Mouse (Mus musculus): ENCODE data around the gene Adora2a. TPM values are rescaled to one million over a fixed set of nuclear protein-coding genes. Genes with fewer than 3 reads are reported as not detected.

Gene Adora2a
- total and polyA plus RNA-seq, 3 experiments: 0.04 TPM; not detected in 2

DNA sequence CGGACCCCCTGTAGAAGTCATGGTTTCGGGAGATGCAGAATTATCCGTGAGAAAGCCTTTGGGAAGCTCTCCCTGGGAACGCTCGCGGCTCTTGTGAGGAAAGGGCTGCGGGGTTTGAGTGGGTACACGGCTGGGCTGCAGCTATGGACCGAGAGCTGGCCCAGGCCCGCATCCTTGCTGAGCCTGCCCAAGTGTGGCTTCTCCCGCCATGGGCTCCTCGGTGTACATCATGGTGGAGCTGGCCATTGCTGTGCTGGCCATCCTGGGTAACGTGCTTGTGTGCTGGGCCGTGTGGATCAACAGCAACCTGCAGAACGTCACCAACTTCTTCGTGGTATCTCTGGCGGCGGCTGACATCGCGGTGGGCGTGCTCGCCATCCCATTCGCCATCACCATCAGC is 9.1 kb downstream of the Adora2a start:
- H3K27me3 ChIP-seq (ENCODE audit: control insufficient read depth in 1 of 2, insufficient read depth in 2 of 2, low read length in 2 of 2): no peaks in the 10 kb centered on the region
- no peak for TF ChIP-seq NELFE (IDR thresholded peaks at IDR 0.05; ENCODE audit: low read depth, low read length)
- TF ChIP-seq ELF1 (IDR thresholded peaks at IDR 0.05; ENCODE audit: low read depth, low read length): no peak
- TF ChIP-seq MYC (IDR thresholded peaks at IDR 0.05; ENCODE audit: low read depth, low read length): no peak
- no peak for TF ChIP-seq TBP (IDR thresholded peaks at IDR 0.05; ENCODE audit: low read depth, low read length)
- TF ChIP-seq NRF1 (IDR thresholded peaks at IDR 0.05; ENCODE audit: insufficient read depth, low read depth, low read length, poor library complexity, severe bottlenecking): no peak
- TF ChIP-seq SMC3 (IDR thresholded peaks at IDR 0.05; ENCODE audit: low read depth, low read length): no peak
- TF ChIP-seq CHD1 (IDR thresholded peaks at IDR 0.05; ENCODE audit: low read depth, low read length): no peak
- no peak for TF ChIP-seq BHLHE40 (IDR thresholded peaks at IDR 0.05; ENCODE audit: borderline replicate concordance, low read depth, low read length)
- no peak for TF ChIP-seq MXI1 (IDR thresholded peaks at IDR 0.05; ENCODE audit: low read depth, low read length)
- TF ChIP-seq UBTF (IDR thresholded peaks at IDR 0.05; ENCODE audit: borderline replicate concordance, insufficient read depth, low read depth, low read length): no peak
- TF ChIP-seq RCOR1 (IDR thresholded peaks at IDR 0.05; ENCODE audit: low read depth, low read length): no peak
- TF ChIP-seq MEF2A (IDR thresholded peaks at IDR 0.05; ENCODE audit: extremely low read depth, insufficient replicate concordance, low read depth, low read length, poor library complexity, severe bottlenecking): no peak
- TF ChIP-seq MAFK (IDR thresholded peaks at IDR 0.05; ENCODE audit: borderline replicate concordance, low read depth, low read length): no peak
- no peak for TF ChIP-seq MAZ (IDR thresholded peaks at IDR 0.05; ENCODE audit: low read depth, low read length)
- no peak for TF ChIP-seq KAT2A (conservative IDR thresholded peaks at IDR 0.05; ENCODE audit: low read depth, low read length)
- no peak for TF ChIP-seq CTCF (IDR thresholded peaks at IDR 0.05 in 2 of 3, conservative IDR thresholded peaks at IDR 0.05 in 1 of 3; ENCODE audit: control insufficient read depth in 1 of 3, insufficient read depth in 1 of 3, low read depth in 2 of 3, low read length in 3 of 3, poor library complexity in 1 of 3, severe bottlenecking in 1 of 3)
- TF ChIP-seq HCFC1 (IDR thresholded peaks at IDR 0.05; ENCODE audit: low read depth, low read length): no peak
- no peak for TF ChIP-seq RAD21 (IDR thresholded peaks at IDR 0.05; ENCODE audit: low read depth, low read length)
- no peaks in the 10 kb centered on the region for H3K4me1 ChIP-seq (ENCODE audit: control insufficient read depth in 1 of 2, insufficient read depth in 2 of 2, low read length in 2 of 2)
- H3K9me3 ChIP-seq (replicated peaks; ENCODE audit: insufficient read depth, low read length): no peaks in the 10 kb centered on the region
- H3K9ac ChIP-seq (ENCODE audit: control insufficient read depth, low read depth, low read length, poor library complexity, severe bottlenecking): no peak overlapping the region
- DNase-seq (ENCODE audit: low read depth, low spot score): no peak
- H3K4me3 ChIP-seq (ENCODE audit: control insufficient read depth in 1 of 2, insufficient read depth in 1 of 2, low read depth in 2 of 2, low read length in 2 of 2): no peak overlapping the region
- no peaks in the 10 kb centered on the region for H3K36me3 ChIP-seq (ENCODE audit: control insufficient read depth in 1 of 2, insufficient read depth in 2 of 2, low read length in 2 of 2)
- no peak overlapping the region for H3K27ac ChIP-seq (ENCODE audit: control insufficient read depth, low read depth, low read length)
- H3K79me2 ChIP-seq (ENCODE audit: control insufficient read depth, insufficient read depth, low read length, poor library complexity): no peaks in the 10 kb centered on the region

- Histone ChIP-seq H3K36me3 (ENCODE audit: control insufficient read depth in 1 of 2, insufficient read depth in 2 of 2, low read length in 2 of 2) (no peaks in the 10 kb centered on the region), H3K79me2 (ENCODE audit: control insufficient read depth, insufficient read depth, low read length, poor library complexity) (no peaks in the 10 kb centered on the region), H3K4me3 (ENCODE audit: control insufficient read depth in 1 of 2, insufficient read depth in 1 of 2, low read depth in 2 of 2, low read length in 2 of 2) (no peak overlapping the region), H3K4me1 (ENCODE audit: control insufficient read depth in 1 of 2, insufficient read depth in 2 of 2, low read length in 2 of 2) (no peaks in the 10 kb centered on the region), H3K9ac (ENCODE audit: control insufficient read depth, low read depth, low read length, poor library complexity, severe bottlenecking) (no peak overlapping the region), H3K9me3 (replicated peaks; ENCODE audit: insufficient read depth, low read length) (no peaks in the 10 kb centered on the region), H3K27ac (ENCODE audit: control insufficient read depth, low read depth, low read length) (no peak overlapping the region), H3K27me3 (ENCODE audit: control insufficient read depth in 1 of 2, insufficient read depth in 2 of 2, low read length in 2 of 2) (no peaks in the 10 kb centered on the region)
- peak; percentile 77 for DNase-seq (ENCODE audit: low read depth, low spot score)
- TF ChIP-seq POLR2AphosphoS2 (IDR thresholded peaks at IDR 0.05; ENCODE audit: low read length) (no peak), ZKSCAN1 (IDR thresholded peaks at IDR 0.05; ENCODE audit: low read depth, low read length) (no peak), CHD1 (IDR thresholded peaks at IDR 0.05; ENCODE audit: low read depth, low read length) (no peak), JUND (IDR thresholded peaks at IDR 0.05; ENCODE audit: low read depth, low read length) (peak; percentile 53; the same call in 1 of the 2 replicates), MAX (IDR thresholded peaks at IDR 0.05; ENCODE audit: low read length) (no peak), CHD2 (IDR thresholded peaks at IDR 0.05; ENCODE audit: low read length) (no peak)
Observed at GRCm38 (mm10) chr10:75326553-75326952, 9.9 kb downstream of the Adora2a start.
